Mouse (Mus musculus) kidney, adult 9 months (tissue): Measurements from ENCODE around the gene Socs5.

Experiments used
- DNase-seq: peaks from one replicate; pipeline ENCODE4 v3.0.0; 2022

The Socs5 gene

GRCm38 (mm10) chr17:87170364-87170763 is 62.9 kb downstream of the Socs5 start:
- no peak for DNase-seq

GRCm38 (mm10) chr17:87172031-87172430 is 64.6 kb downstream of the Socs5 start:
- peak; percentile 21 for DNase-seq

- no peak for DNase-seq
Measured at GRCm38 (mm10) chr17:87173966-87174365, 66.5 kb downstream of the Socs5 start.

- peak; percentile 30 for DNase-seq
Measured at GRCm38 (mm10) chr17:87174651-87175331, 67.3 kb downstream of the Socs5 start.

- peak; percentile 46 for DNase-seq
Measured at GRCm38 (mm10) chr17:87176066-87177012, 68.9 kb downstream of the Socs5 start.

- no peak for DNase-seq
Measured at GRCm38 (mm10) chr17:87178596-87179590, 71.4 kb downstream of the Socs5 start.

DNA sequence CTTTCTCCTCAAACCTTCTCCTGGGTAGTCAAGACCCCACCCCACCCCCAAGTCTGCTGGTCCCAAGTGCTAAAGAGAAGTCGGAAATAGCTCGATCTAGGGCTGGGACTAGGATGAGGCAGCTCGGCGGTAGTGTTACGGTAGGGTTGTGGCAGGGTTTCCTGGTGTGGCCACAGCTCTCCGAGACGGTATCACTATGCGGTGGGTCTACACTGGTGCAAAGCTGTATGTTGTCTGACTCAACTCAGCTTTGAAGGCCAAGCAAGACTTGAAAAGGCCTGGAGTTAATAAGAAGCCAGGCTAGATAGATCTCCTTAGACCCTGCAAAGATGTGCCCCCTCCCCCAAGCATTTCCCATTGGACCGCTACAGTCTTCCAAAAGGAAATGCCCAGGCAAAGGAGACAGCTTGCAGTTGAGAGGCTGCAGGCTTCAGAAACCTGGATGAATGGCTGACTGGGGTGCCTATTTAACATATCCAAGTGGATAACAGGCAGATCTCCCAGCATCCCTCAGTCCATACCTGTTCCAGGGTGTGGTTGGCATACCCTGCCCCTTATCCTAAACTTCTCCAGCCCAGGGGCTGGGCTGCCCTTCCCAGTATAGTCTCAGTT is 72.6 kb downstream of the Socs5 start:
- no peak for DNase-seq

DNA sequence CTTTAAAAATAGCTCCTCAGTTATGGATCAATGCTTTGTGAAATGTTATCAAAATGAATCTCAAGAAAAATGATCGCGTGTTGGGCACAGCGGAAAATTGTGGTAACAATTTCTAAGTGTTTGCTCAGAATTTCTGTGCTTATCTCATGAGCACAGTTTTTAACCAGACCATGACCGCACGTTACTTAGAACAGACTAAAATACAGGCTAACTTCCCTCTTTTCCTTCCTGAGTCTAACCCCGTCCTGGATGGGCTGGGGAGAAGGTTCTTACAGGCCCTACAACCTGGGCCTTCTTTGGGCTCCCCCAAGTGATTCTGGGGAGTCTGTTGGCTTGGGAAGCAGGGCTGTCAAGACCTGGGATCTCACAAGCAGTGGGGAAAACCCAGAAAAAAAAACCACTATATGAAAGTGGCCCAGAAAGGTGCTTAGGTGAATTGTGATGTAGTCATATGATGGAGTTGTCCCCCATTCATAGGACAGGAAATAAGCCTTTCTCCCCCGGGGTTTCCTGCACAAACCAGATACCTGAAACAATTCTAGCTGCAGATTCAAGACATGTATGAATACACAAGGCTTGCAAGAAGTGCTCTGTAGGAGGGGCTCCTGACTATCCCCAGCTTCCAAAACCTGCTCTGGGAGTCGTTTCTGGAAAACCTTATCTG is 74.3 kb downstream of the Socs5 start:
- no peak for DNase-seq

GRCm38 (mm10) chr17:87185461-87186066 is 78.1 kb downstream of the Socs5 start:
- no peak for DNase-seq

- no peak for DNase-seq
Measured at GRCm38 (mm10) chr17:87187005-87187404, 79.5 kb downstream of the Socs5 start.
